Mouse (Mus musculus): Measurements from ENCODE around the gene Klhdc8b. TPM values are rescaled to one million over a fixed set of nuclear protein-coding genes. Genes with fewer than 3 reads are reported as not detected.
A peak's percentile ranks its signal among the peaks of the same experiment; 100 is the strongest.

The Klhdc8b gene
- total RNA-seq, 2 experiments from 2014 or later, result 20.4 to 22.3 TPM

GRCm38 (mm10) chr9:108483051-108483790 lies 21.8 kb upstream of the Klhdc8b start:
- DNase-seq (ENCODE audit: low spot score in 2 of 2), result no peak

GRCm38 (mm10) chr9:108481520-108482210 lies 20.3 kb upstream of the Klhdc8b start:
- no peak for DNase-seq (ENCODE audit: low spot score in 2 of 2)

GRCm38 (mm10) chr9:108480813-108481519 lies 19.6 kb upstream of the Klhdc8b start:
- peak in 1 of 2 experiments; percentile 18 for DNase-seq (ENCODE audit: low spot score in 2 of 2)

GRCm38 (mm10) chr9:108479721-108480351 lies 18.5 kb upstream of the Klhdc8b start, which contains the start of gene Lamb2:
Gene Lamb2 (plus strand): TSS chr9:108479736.
- peak in 1 of 2 experiments; percentile 43 for DNase-seq (ENCODE audit: low spot score in 2 of 2)

GRCm38 (mm10) chr9:108479241-108479640 lies 17.9 kb upstream of the Klhdc8b start:
- DNase-seq (ENCODE audit: low spot score in 2 of 2), result no peak

GRCm38 (mm10) chr9:108478638-108479156 lies 17.3 kb upstream of the Klhdc8b start:
- DNase-seq (ENCODE audit: low spot score in 2 of 2), result peak; percentile 77

- DNase-seq (ENCODE audit: low spot score in 2 of 2), result no peak
Observed at GRCm38 (mm10) chr9:108474528-108474927, 13.1 kb upstream of the Klhdc8b start.

- no peak for DNase-seq (ENCODE audit: low spot score in 2 of 2)
Observed at GRCm38 (mm10) chr9:108469845-108470244, 8.5 kb upstream of the Klhdc8b start.

- DNase-seq (ENCODE audit: low spot score in 2 of 2), result no peak
Observed at GRCm38 (mm10) chr9:108469430-108469829, 8.0 kb upstream of the Klhdc8b start.

GRCm38 (mm10) chr9:108466219-108466618 lies 4.8 kb upstream of the Klhdc8b start:
- no peak for DNase-seq (ENCODE audit: low spot score in 2 of 2)

GRCm38 (mm10) chr9:108463713-108464112 lies 2.3 kb upstream of the Klhdc8b start:
- no peak for DNase-seq (ENCODE audit: low spot score in 2 of 2)

GRCm38 (mm10) chr9:108462192-108462591 lies 811 bp upstream of the Klhdc8b start:
- DNase-seq (ENCODE audit: low spot score in 2 of 2), result no peak

- DNase-seq (ENCODE audit: low spot score in 2 of 2), result no peak
Observed at GRCm38 (mm10) chr9:108461675-108462074, 294 bp upstream of the Klhdc8b start.

- DNase-seq (ENCODE audit: low spot score in 2 of 2), result peak; percentile 85 to 86
Observed at GRCm38 (mm10) chr9:108460319-108461178, 832 bp downstream of the Klhdc8b start, which contains the start of gene Ccdc71. Gene Ccdc71 (plus strand): TSS chr9:108460527.

GRCm38 (mm10) chr9:108459939-108460318 lies 1.5 kb downstream of the Klhdc8b start:
- no peak for DNase-seq (ENCODE audit: low spot score in 2 of 2)

- DNase-seq (ENCODE audit: low spot score in 2 of 2), result no peak
Observed at GRCm38 (mm10) chr9:108456953-108457352, 4.4 kb downstream of the Klhdc8b start.

- no peak for DNase-seq (ENCODE audit: low spot score in 2 of 2)
Observed at GRCm38 (mm10) chr9:108455747-108456571, 5.4 kb downstream of the Klhdc8b start.

- no peak for DNase-seq (ENCODE audit: low spot score in 2 of 2)
Observed at GRCm38 (mm10) chr9:108454429-108454828, 7.0 kb downstream of the Klhdc8b start.

- DNase-seq (ENCODE audit: low spot score in 2 of 2), result no peak
Observed at GRCm38 (mm10) chr9:108453458-108453857, 7.9 kb downstream of the Klhdc8b start.

Data from adrenal gland, adult 18-20 months (tissue).